Mouse (Mus musculus) thymus, adult 18-20 months (tissue): Measurements from ENCODE around the gene Tex29.

Experiments used
- DNase-seq, 2 experiments: peaks; one replicate each; pipeline ENCODE4 v3.0.0; 2022; ENCODE audit warnings: mixed read lengths in 2 of 2

The Tex29 gene

DNA sequence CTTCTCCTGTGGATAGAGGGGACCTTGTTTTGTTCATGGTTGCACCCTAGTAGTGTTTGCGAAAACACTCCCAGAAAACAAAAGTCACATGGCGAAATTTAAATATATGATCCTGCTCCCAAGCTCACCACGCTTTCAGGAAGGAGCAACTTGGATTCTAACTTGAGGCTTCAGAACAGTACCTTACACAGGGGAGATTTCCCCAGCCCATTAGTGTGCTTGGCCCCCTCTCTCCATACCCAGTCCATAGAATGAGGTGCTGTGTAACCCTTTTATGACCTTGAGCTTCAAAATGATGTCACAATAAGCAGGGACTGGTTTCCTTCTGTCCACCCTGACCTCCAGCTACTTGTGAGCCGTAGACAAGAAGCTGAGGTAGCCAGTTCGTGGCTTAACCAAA is at the start of gene Tex29:
Gene Tex29 (plus strand): TSS at position 301 of the 400 bp plus-strand sequence.
- DNase-seq, result no peak

DNA sequence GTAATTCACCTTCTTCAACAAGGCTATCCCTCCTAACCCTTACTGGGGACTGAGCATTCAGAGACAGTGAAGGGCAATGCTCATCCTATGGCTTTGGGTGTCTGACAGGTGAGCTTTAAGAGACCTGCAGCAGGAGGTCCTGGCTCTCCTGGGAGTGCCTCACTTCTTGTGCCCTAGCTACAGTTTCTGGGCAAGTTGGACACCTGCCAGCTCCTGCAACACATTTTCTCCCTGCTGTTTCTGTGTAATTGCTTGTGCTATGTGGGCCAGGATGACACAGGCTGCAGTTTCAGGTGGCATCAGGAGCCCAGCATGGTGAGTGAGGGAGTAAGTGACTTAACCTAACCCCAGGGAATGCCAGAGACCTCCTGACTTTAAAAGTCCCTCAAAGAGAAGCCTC is 45.3 kb upstream of the Tex29 start:
- DNase-seq, result no peak

DNA sequence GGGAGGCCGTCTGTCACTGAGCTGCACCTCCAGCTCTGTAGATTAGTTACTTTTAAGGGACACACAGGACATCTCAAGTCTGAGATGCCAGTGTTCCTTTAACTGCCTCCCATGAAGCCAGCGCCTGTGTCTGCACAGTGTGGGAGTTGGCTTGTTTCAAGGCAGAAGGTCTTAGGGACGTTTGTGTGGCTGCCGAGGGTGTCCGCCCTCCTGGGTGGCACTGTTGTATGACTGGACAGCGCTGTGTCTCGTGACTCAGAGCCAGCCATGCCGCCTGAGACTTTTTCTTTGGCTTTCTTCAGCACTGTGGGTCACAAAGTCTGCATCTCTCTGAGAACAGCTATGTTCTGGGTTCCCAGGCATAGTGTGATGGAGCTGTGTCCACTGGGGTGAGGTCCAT is 43.1 kb upstream of the Tex29 start:
- no peak for DNase-seq

DNA sequence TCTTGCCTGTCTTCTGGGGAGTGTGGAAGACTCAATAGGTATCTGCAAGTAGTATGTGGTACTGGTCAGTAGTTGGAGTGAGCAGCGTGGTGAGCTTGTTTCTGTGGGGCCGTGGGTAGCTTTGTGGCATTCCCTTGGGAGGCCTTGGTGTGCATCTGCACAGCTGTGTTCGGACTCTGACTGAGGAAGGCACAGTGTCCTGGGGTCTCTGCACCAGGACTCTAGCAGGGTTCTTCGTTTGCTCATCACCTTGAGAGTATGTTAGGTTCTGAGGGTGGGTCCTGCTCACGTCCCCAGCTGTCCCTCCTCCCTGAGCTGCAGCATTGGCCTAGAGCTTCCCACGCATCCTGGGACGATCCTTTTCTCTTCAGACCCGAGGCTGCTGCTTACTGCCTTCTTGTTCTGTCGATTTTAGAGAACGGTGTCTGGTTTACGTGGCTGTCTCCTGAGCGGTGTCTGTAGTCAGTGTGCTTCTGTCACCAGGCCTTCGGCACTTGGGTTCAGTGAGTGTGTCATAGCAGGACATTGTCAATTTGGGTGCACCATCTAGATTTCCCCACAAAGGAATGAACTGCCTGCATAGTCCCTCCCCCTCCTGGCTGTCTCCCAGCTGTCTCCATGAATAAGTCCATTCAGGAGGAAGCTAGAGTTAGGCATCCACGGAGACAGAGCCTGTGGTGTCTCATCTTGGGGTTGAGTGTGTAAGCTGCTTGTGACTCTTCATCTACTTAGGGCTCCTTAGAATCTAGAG is 42.4 kb upstream of the Tex29 start:
- no peak for DNase-seq

DNA sequence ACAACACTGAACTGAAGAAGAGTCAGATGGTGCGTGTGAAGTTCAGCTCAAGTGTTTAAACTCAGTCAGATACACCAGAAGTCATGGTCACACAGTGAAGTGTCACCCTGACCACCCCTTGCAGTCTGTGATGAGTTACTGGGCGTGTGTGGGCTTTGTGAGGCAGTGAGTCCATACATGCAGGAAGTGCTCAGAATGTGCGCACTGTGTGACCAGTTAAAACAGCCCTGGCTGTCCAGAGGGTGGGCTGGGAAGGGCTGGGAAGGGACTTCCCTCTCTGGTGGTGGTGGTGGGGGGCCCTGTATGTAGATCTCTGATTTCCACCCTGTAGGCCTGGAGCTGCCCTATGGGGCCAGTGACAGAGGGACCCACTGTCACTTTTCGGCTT is 41.8 kb upstream of the Tex29 start:
- DNase-seq, result no peak

DNA sequence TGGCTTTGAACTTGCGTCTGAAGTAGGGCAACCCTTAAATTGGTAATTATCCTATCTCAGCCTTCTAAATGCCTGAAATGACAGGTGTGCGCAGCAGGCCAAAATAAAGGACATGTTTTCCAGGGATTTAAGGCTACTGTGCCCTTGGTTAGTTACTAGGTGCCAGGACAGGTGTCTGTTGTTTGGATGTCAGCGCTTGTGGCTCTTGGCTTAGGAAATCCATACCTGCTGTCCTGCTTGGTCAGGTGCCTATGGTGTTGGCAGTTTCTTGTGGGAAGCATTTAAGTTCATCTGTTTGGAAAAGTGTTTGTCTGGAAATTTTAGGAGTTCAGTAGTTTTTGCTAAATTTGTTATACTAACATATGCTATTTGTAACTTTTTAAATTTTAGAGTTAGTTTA is 41.2 kb upstream of the Tex29 start:
- no peak for DNase-seq

DNA sequence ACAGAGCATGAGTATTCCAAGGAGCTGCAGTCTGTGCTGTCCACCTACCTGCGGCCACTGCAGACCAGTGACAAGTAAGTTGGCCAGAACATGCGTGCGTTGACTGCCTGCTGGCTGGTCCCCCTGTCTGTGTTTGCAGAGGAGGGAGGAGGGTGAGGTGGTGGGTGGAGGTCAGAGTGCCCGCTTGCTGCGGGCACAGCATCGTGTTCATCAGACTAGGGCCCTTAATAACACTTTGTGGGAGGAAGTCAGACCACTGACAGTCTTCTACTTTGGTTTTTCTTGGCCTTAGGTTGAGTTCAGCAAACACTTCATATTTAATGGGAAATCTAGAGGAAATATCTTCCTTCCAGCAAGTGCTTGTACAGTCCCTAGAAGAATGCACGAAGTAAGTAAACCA is 39.8 kb upstream of the Tex29 start:
- DNase-seq, result no peak

DNA sequence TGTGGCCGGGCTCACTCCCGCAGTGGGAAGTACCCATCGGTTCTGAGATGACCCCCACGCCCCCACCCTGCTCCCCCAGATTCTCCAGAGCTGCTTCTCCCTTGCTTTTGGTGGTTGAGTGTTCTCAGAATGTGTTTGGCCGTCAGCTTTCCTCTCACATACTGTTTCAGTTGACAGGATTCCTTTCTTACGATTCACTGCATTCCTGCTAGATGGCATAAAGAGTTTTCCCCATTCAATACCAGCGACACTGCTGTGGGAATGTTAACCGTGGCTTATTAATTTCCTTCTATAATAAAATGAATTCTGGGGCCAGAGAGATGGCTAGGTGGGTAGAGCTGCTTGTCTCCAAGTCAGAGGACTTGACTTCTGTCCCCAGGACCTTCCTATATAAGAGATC is 38.7 kb upstream of the Tex29 start:
- no peak for DNase-seq

- no peak for DNase-seq
Observed at GRCm38 (mm10) chr8:11804914-11805313, 35.4 kb upstream of the Tex29 start.

- no peak for DNase-seq
Observed at GRCm38 (mm10) chr8:11806252-11806651, 34.0 kb upstream of the Tex29 start.

GRCm38 (mm10) chr8:11807361-11807760 is 32.9 kb upstream of the Tex29 start:
- DNase-seq, result no peak

DNA sequence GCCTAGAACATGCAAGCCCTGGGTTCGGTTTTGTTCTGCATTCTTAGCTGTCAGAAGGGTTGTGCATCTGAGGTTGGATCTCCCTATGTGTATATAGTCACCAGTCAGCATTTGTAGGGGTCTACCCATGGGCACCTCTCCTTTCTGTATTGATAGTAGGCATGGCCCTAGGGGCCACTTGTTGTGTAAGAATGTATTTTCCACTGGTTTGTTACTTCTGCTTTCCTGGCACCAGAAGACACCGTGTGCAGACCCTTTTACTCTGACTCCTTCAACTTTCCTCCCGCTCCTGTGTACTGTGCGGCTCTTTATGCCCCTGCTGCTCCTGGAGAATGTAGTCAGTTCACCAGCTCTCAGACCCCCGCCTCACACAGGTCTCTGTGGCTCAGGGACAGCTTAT is 32.2 kb upstream of the Tex29 start:
- DNase-seq, result no peak

DNA sequence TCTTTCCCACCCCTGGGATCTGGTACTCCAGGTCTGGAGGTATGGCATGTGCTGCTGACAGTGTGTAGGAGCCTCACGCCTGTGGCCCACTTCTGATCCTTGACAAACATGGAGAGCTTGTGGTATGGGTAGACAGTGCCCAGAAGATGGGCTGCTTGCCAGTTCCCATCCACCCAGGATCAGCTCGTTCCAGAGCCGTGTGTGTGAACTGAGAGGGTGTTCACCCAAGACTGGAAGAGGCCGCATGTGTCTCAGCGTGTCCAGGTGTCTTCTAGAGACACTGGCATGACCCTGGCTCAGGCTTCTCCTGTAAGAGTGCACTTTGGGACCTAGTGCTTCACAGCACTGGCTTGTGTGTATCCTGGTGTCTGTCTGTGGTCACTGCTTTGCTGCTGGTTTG is 29.8 kb upstream of the Tex29 start:
- no peak for DNase-seq

- no peak for DNase-seq
Observed at GRCm38 (mm10) chr8:11813801-11814200, 26.5 kb upstream of the Tex29 start.

GRCm38 (mm10) chr8:11815206-11815605 is 25.1 kb upstream of the Tex29 start:
- DNase-seq, result no peak

DNA sequence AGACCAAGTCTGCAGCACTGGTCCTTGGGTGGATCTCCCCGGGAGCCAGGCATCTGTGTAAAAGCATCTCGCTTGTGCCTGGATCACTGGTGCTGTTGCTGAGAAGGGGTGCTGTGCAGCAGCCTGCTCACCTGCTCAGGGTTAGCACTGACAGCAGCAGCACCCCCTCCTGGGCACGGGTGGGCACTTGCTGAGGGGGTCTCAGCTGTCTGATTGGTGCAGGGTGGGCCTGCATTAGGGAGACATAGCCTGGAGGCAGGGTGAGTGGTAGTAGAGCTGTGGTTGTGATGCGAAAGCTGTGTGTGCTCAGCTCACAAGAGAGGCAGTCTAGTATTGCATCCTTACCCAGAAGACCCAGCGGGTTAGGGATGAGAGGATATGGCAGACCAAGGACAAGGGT is 20.1 kb upstream of the Tex29 start:
- DNase-seq, result no peak

DNA sequence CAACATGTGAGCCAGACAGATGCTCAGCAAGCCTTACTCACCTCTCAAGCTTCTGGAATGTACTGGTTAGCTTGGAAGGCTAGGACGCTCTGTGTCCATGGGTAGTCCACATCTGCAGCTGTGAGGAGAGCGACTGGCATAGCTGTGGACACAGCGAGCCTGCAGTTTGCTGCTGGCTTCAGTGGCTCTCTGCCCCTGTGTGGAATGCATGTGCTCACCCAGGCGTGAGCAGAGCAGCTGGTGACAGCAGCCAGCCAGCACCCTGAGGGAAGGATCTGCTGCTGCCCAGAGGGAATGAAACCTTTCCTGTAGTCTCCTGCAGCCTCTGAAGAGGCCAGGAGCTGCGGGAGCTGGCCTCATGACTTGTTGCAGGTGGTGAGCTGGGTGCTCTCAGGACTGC is 19.7 kb upstream of the Tex29 start:
- DNase-seq, result no peak

GRCm38 (mm10) chr8:11821451-11822206 is 18.6 kb upstream of the Tex29 start:
- no peak for DNase-seq

DNA sequence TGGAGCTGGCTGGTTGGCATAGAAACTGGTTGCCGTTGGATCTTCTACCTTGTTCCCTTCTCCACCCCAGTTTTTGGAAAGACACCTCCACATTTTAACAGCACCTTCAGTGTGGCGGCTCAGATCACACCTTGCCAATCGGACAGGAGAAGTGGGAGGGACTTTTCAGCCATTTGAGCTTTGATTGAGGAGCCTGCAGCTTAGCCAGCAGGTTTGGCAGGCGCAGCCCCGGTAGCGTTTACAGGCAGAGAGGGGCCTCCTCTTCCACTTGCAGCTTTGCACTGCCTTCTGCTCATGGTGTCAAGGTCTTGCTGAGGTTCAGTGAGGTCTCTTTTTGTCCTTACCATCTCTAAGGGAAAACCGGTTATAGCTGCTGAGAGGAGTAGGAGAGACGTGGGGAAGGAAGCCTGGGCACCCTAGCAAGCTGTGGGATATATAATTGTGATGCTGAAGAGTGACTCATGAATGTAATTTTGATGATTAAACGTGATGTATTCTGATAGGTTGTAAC is 17.7 kb upstream of the Tex29 start:
- no peak for DNase-seq

DNA sequence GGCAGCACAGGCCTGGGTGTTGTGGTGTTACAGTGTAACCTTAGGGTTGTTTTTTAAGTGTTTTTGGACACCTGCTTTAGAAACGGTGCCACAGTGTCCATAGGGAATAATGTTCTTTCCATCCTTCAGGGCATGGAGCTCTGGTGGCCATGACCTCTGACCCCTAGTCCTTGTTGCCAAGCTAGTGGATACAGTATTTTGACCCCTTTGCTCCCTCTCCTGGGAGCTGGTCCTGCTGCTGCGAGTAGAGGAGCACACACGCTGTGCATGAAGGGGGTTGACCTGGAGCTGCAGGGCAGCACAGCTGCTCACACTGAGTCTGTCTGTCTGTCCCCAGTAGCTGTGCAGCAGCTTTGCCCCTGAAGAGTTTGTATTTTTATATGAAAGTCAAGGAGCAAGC is 14.5 kb upstream of the Tex29 start:
- DNase-seq, result no peak

- DNase-seq, result no peak
Observed at GRCm38 (mm10) chr8:11827312-11827711, 13.0 kb upstream of the Tex29 start.

GRCm38 (mm10) chr8:11830214-11831046 is 9.8 kb upstream of the Tex29 start:
- no peak for DNase-seq

DNA sequence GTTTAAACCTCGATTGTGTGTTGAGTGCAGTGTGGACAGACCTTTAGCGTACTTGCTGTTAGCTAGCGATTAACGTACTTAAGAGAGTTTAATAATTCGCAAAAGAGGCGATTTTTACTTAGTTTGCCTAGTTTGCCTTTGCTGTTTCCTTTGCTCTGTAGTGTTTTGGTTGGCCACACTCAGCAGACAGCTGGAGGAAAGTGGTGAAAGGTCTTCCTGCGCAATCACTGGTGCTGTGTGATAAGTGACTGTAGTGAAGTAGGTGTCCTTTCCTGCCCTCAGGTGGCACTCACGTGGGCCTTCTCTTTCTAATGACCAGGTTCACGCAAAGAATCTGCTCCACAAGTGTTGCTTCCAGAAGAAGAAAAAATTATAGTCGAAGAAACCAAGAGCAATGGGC is 9.1 kb upstream of the Tex29 start:
- DNase-seq, result no peak
